Mouse (Mus musculus): ENCODE measurements at regions not wholly inside any gene's neighbourhood (a gene's known extent, or its start where the extent isn't known, plus 50 kb on each side); places are given as distances from the start of the nearest gene placed in this dataset.

DNA sequence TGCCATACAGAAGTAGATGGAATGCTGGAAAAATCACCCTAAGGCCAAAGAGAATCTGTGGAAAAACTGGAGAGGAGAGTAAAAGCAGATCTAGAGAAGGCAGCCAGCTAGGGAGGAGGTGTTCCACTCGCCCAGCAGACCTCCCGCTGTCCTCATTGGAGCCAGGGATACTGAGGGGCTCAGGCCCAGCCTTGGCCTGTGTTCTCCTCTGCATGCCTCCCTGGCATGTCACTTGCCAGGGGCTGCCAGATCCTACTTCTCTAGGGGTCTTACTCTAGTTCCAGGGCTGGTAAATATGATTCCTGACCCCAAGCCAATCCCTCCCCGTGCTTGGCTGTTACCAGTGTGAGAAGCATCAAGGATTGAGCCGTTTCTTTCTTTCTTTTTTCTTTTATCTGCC lies 59.5 kb upstream of the Cdon start:
- H3K9ac ChIP-seq: no peak overlapping the region
- ATAC-seq (ENCODE audit: insufficient number of reproducible peaks, insufficient read depth, low FRiP score, low TSS enrichment): no peak
- H3K4me3 ChIP-seq: no peak overlapping the region
- WGBS: 62% methylated on average over 4 of the region's 4 CpGs
- no peaks in the 10 kb centered on the region for H3K36me3 ChIP-seq
- H3K9me3 ChIP-seq: no peaks in the 10 kb centered on the region
- no peak overlapping the region for H3K4me2 ChIP-seq (replicated peaks)
- peaks cover 61% of the 10 kb centered on the region for H3K4me1 ChIP-seq
- H3K27me3 ChIP-seq: no peaks in the 10 kb centered on the region
- H3K27ac ChIP-seq: peak overlapping the region; percentile 86

DNA sequence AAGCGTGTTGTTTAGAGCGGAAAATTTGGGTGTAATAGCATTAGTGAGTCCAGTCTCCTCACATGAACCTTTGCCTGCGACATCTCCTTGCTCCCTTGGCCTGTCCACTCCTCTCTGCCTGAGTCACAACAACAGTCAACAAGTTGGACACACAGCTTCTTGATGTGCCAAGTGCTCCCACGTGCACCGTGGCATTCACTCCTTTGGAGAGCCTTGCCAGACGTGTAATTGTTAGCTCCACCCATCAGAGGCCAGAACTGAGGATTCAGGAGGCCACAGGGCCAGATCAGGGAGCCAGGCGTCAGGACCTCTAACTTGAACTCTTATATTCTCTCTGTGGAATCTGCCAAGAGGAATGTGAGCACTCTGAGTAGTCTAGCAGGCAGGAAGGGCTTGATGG lies 58.7 kb upstream of the Cdon start:
- Histone ChIP-seq H3K9ac (no peak overlapping the region), H3K4me1 (peaks cover 61% of the 10 kb centered on the region), H3K27ac (peak overlapping the region; percentile 92), H3K4me2 (replicated peaks) (no peak overlapping the region), H3K9me3 (no peaks in the 10 kb centered on the region), H3K27me3 (no peaks in the 10 kb centered on the region), H3K36me3 (no peaks in the 10 kb centered on the region), H3K4me3 (no peak overlapping the region)
- 45% methylated on average over 7 of the region's 7 CpGs for WGBS
- no peak for ATAC-seq (ENCODE audit: insufficient number of reproducible peaks, insufficient read depth, low FRiP score, low TSS enrichment)

DNA sequence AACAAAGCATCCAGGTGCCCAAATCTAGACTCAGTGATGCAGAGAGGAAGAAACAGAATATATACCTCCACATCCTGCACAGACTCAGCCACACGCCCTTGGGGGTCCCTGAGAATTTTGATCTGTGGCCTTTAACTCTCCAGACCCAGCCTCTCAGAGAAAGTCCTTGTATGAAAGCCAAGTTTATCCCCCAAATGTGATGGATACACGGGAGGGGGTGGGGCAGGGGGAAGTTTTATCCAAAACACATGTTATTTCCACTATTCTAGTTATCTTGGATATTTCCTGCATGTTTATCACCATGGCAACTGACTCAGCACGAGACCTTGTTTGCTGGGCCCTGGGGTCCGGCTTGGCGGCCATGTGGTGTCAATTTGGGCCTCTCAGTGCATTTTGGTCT lies 57.8 kb upstream of the Cdon start:
- no peaks in the 10 kb centered on the region for H3K36me3 ChIP-seq
- H3K27ac ChIP-seq: peak overlapping the region; percentile 92
- H3K27me3 ChIP-seq: no peaks in the 10 kb centered on the region
- H3K4me3 ChIP-seq: no peak overlapping the region
- no peaks in the 10 kb centered on the region for H3K9me3 ChIP-seq
- no peak overlapping the region for H3K4me2 ChIP-seq (replicated peaks)
- ATAC-seq (ENCODE audit: insufficient number of reproducible peaks, insufficient read depth, low FRiP score, low TSS enrichment): peak; percentile 64; the same call in 1 of the 2 replicates
- 22% methylated on average over 5 of the region's 5 CpGs for WGBS
- no peak overlapping the region for H3K9ac ChIP-seq
- peaks cover 58% of the 10 kb centered on the region for H3K4me1 ChIP-seq

DNA sequence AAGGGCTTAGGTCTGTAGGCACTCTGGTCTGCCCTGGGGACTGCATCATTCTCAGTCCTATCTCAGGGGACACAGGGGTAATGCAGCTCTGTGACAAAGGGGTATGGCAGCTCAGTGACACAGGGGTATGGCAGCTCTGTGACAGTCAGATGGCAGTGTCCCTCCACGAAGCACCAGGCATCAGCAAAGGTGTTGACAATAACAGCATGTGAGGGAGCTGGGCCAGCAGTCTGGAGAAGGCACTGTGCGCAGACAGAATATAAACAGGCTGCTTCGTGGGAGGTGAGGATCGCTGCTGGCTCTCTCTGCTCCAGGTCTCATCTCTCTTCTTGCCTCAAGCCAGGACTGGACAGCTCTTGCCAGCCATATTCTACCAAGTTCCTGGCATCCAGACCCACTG lies 57.0 kb upstream of the Cdon start:
- no peaks in the 10 kb centered on the region for H3K27me3 ChIP-seq
- peak overlapping the region; percentile 92 for H3K27ac ChIP-seq
- H3K9me3 ChIP-seq: no peaks in the 10 kb centered on the region
- no peak overlapping the region for H3K9ac ChIP-seq
- no peak overlapping the region for H3K4me2 ChIP-seq (replicated peaks)
- H3K36me3 ChIP-seq: no peaks in the 10 kb centered on the region
- 66% methylated on average over 4 of the region's 4 CpGs for WGBS
- no peak for ATAC-seq (ENCODE audit: insufficient number of reproducible peaks, insufficient read depth, low FRiP score, low TSS enrichment)
- peaks cover 60% of the 10 kb centered on the region for H3K4me1 ChIP-seq
- H3K4me3 ChIP-seq: no peak overlapping the region

DNA sequence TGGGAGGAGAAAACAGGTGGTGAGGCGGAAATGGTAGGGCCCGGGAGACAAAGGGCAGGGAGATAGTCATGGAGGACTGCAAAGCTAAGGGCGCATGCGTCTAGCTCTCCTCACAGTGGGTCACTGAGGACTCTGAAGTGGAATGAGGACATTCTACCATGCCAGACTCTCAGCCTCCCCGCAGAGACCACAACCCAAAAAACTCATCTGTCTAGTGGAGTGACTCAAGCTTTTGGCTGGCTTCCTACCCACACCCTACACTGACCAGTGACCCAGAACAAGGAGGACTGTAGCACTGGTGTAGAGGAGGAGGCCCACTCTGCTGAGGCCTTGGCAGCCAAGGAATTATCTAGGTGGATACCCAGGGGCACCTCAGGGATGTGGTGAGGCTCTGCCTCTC lies 55.0 kb upstream of the Cdon start:
- no peak for ATAC-seq (ENCODE audit: insufficient number of reproducible peaks, insufficient read depth, low FRiP score, low TSS enrichment)
- H3K4me3 ChIP-seq: no peak overlapping the region
- no peaks in the 10 kb centered on the region for H3K27me3 ChIP-seq
- H3K27ac ChIP-seq: no peak overlapping the region
- H3K4me2 ChIP-seq (replicated peaks): no peak overlapping the region
- 94% methylated on average over 5 of the region's 5 CpGs for WGBS
- H3K36me3 ChIP-seq: no peaks in the 10 kb centered on the region
- no peak overlapping the region for H3K9ac ChIP-seq
- no peaks in the 10 kb centered on the region for H3K9me3 ChIP-seq
- peaks cover 50% of the 10 kb centered on the region for H3K4me1 ChIP-seq

DNA sequence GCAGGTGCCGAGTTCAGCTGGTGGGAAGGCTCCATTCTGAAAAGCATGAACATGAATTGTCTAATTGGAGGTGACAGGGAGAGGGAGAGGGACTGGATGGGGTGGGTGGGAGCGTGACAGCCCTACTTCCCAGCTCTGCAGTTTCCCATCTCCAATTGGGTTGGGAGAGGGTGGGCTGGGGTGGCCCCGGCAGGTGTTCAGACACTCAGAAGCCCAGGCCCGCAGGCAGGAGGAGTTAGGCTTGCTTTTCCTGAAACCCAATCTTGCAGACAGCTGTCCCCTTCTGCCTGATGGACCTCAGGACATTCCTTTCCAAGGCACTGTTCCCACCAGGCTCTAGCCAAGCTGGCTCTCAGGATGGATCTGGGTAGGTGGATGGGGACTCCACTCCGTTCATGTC lies 51.9 kb upstream of the Cdon start:
- H3K4me1 ChIP-seq: peaks cover 31% of the 10 kb centered on the region
- no peaks in the 10 kb centered on the region for H3K27me3 ChIP-seq
- peak overlapping the region; percentile 30; the same call in 1 of the 2 replicates for H3K27ac ChIP-seq
- ATAC-seq (ENCODE audit: insufficient number of reproducible peaks, insufficient read depth, low FRiP score, low TSS enrichment): peak; percentile 70
- H3K4me2 ChIP-seq (replicated peaks): no peak overlapping the region
- 54% methylated on average over 5 of the region's 5 CpGs for WGBS
- no peaks in the 10 kb centered on the region for H3K9me3 ChIP-seq
- H3K9ac ChIP-seq: no peak overlapping the region
- H3K36me3 ChIP-seq: no peaks in the 10 kb centered on the region
- H3K4me3 ChIP-seq: no peak overlapping the region

DNA sequence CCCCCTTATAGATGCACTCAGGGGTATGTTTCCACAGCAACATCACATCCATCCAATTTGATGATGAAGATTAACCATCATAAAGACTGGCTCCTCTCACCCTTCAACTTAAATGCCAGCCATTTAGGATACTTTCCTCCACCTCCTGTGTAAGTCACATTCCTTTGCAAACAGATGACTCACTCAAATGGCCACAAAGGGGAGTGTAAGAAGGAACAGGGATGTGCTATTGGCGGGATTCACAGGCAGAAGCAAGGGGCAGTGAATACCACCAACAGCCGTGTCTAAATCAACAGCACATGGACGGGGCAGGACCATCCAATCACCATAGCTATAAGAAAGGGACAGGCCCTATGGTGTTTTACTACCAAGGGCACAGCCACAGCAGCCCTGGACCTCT lies 50.9 kb upstream of the Cdon start:
- no peak for ATAC-seq (ENCODE audit: insufficient number of reproducible peaks, insufficient read depth, low FRiP score, low TSS enrichment)
- WGBS: 51% methylated on average over 3 of the region's 3 CpGs
- no peaks in the 10 kb centered on the region for H3K27me3 ChIP-seq

DNA sequence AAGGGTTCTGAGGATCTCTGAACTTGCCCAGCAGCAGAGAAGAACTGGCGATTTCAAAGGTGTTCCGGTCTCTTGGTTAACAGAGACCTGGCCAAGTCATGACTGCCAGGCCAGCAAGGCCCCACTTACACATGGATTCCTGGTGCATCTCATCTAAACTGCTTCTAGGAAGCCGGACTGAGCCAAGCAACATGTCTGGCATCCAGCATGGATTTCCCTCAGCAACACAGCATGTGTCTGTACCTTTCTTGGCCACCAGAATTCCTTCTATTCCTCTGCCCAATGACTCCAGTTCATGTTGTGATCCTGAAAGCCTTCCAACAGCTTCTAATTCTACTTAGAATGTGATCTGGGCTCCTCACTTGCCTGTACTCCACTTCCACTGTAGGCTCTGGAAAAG lies 50.0 kb upstream of the Cdon start:
- Histone ChIP-seq H3K4me2 (replicated peaks) (no peak overlapping the region), H3K9ac (no peak overlapping the region), H3K27ac (no peak overlapping the region), H3K9me3 (no peaks in the 10 kb centered on the region), H3K27me3 (no peaks in the 10 kb centered on the region), H3K36me3 (no peaks in the 10 kb centered on the region), H3K4me3 (no peak overlapping the region), H3K4me1 (peaks cover 25% of the 10 kb centered on the region)
- WGBS: 92% methylated on average over 3 of the region's 3 CpGs
- ATAC-seq (ENCODE audit: insufficient number of reproducible peaks, insufficient read depth, low FRiP score, low TSS enrichment): no peak

More for the DNA sequence above, 50.9 kb upstream of the Cdon start:
- Histone ChIP-seq H3K27ac (no peak overlapping the region), H3K9me3 (no peaks in the 10 kb centered on the region), H3K4me3 (no peak overlapping the region), H3K4me2 (replicated peaks) (no peak overlapping the region), H3K4me1 (peaks cover 25% of the 10 kb centered on the region), H3K9ac (no peak overlapping the region), H3K36me3 (no peaks in the 10 kb centered on the region)
